Mouse (Mus musculus) cerebellum, adult 2 months (tissue): ENCODE data around the gene Eogt.

Source experiments
- CTCF ChIP-seq: fragments of 200-500 bp; IDR thresholded peaks from 2 replicates; pipeline ENCODE4 v1.5.1; 2011; ENCODE audit warnings: low read depth, mild to moderate bottlenecking, control low read depth, low read length, moderate library complexity, borderline replicate concordance; ENCODE audit not compliant: insufficient read depth
- POLR2A ChIP-seq: fragments of 200-500 bp; IDR thresholded peaks from 2 replicates; pipeline ENCODE4 v1.6.1; 2011; ENCODE audit warnings: low read length, control low read depth, borderline replicate concordance; ENCODE audit not compliant: insufficient read depth

GRCm38 (mm10) chr6:97150156-97150555, 1.2 kb upstream of the Eogt start:
- no peak for TF ChIP-seq POLR2A
- no peak for TF ChIP-seq CTCF
